Mouse (Mus musculus) adrenal gland, postnatal 10 days (tissue): ENCODE results near the gene Eno1. TPM values are rescaled to one million over a fixed set of nuclear protein-coding genes. Genes with fewer than 3 reads are reported as not detected.

Experiments
- DNase-seq: peaks from one replicate; pipeline ENCODE4 v3.0.0; 2021; ENCODE audit warnings: mixed read lengths
- total RNA-seq, 2 experiments: library from RNA; stranded (reverse); gene quantifications; 2 replicates each; pipeline ENCODE4 v1.2.3; 2021

The Eno1 gene
- total RNA-seq, 2 experiments from 2014 or later, result 442 to 474 TPM

GRCm38 (mm10) chr4:150226818-150227688, 9.5 kb upstream of the Eno1 start:
- peak; percentile 87 for DNase-seq

- no peak for DNase-seq
These were observed 7.8 kb upstream of the Eno1 start for GRCm38 (mm10) chr4:150228581-150229348.

DNA sequence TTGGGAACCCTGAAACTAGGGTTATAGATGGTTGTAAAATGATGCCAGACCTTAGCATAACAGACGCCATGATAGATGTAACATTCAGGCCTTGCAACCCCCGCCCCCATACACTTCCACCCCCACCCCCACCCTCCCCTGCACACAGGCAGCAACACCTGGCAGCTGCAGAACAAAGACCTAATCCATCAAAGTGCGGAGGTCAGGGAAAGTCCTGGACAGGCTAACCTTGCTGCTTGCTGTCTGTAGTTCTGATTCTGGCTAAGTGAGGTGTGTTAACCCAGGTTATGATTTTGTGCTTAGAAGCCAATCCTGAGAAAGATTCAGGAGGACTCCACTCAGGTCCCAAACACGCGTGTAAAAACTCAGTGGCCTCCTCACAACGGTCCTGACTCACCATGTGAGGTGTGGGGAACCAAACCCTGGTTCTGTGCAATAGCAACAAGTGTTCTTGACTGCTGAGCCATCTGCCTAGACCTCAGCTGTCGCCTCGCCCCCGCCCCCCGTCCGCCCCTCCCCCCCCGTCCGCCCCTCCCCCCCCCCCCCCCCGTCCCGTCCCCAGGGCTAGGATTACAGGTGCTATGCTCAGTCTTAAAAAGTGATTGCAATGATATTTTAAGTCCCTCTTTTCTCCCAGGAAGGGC, 6.7 kb upstream of the Eno1 start:
- DNase-seq, result no peak

- peak; percentile 52 for DNase-seq
These were observed 5.8 kb upstream of the Eno1 start for GRCm38 (mm10) chr4:150230460-150231407.

- no peak for DNase-seq
These were observed 4.7 kb upstream of the Eno1 start for GRCm38 (mm10) chr4:150231871-150232270.

DNA sequence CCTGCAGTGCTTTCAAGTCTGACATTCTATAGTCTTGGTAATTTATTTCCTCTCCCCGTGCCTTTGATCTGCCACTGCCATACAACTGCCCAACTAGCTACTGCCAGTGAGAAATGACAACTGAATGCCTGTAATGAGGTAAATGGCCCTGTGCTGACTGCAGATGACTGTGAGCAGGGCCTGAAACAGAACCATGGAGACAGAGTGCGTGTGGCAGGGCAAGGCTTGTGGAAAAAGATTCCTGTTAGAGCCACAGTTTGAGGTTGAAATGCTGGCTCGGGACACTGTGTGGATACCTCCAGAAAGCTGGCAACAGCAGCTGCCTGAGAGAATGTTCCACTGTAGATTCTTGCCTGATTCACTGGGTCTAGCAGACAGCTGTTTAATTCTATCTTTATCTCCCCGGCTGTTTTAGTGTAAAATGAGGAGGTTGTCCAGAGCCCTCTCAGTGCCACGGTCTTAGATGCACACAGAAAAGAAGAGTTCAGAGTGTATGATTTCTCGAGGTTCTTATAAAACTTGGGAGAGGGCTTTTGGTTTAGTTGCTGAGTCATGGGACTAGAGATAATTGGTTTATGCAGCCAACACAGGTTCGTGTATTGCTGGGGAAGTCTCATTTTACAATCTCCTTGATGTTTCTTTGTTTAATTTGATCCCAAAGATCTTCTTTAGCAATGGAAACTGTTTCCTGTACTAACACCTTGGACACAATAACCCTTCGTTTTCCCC, 1.8 kb upstream of the Eno1 start:
- no peak for DNase-seq

- DNase-seq, result no peak
These were observed 936 bp upstream of the Eno1 start for GRCm38 (mm10) chr4:150235585-150235984.

DNA sequence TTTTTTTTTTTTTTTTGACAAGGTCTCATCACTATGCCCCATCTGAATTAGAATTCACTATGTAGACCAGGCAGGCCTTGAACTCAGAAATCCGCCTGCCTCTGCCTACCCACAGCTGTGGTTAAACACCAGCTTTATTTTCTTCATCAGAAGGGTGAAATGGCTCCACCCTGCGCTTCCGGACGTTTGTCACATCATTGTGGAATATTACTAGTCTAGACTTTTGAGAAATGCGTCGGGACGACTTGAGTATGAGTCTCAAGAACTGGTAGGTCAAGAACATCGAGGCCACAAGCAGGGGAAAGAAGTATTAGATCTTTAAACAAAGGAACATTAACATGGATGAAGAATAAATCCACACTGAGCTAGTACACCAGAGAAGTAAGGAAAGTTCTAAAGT, 490 bp upstream of the Eno1 start:
- DNase-seq, result no peak

GRCm38 (mm10) chr4:150237636-150238361, 1.3 kb downstream of the Eno1 start:
- DNase-seq, result peak; percentile 54

DNA sequence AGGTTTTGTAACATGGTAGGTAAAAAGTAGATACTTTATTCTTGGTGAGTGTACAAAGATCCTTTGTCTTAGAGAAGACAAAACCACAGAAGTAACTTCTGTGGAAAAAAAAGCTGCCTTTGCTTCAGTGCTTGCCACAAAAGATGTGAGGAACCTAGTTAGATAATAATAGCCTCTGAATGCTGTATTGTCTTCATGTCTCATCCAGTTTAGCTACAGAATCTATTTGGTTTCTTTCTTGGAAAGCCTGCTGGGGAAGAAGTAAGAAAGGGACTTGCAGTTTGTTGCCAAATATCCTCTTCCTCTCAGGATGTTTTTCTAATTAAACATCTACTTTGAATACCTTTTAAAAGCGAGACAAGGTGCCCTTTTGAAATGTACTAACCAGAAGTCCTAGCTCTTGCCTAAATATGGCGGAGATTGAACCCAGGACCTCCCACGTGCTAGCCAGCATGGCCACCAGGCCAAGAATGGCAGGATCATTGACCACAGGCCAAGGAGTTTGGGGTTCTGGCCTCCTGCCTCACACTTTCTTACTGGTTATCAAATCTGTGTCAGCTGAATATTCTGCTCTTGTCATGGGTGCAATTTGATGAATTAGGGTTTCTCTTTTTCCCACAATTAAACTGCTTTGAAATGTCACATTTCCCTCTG, 2.0 kb downstream of the Eno1 start:
- DNase-seq, result peak; percentile 43

DNA sequence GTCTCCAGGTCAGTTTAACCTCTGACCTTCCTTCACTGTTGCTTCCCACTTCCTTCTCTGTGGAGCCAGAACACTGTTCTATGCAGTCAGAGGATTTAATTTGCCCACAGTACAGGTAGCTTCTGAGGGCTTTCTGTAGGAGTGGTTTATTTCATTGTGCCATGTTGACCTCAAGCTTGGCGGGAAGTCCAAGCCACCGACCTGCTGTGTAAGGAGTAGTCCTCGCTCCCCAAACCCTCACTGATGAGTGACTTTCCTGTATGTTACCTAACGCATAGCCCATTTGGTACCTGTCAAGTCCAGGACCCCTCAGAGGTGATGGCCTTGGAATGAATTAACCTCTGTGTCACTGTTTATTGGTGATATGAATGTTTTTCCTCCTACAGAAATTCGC, 2.6 kb downstream of the Eno1 start:
- no peak for DNase-seq

- DNase-seq, result no peak
These were observed 3.0 kb downstream of the Eno1 start for GRCm38 (mm10) chr4:150239503-150239902.

- DNase-seq, result peak; percentile 76
These were observed 3.4 kb downstream of the Eno1 start for GRCm38 (mm10) chr4:150239951-150240368.

- DNase-seq, result no peak
These were observed 3.9 kb downstream of the Eno1 start for GRCm38 (mm10) chr4:150240381-150240886.

DNA sequence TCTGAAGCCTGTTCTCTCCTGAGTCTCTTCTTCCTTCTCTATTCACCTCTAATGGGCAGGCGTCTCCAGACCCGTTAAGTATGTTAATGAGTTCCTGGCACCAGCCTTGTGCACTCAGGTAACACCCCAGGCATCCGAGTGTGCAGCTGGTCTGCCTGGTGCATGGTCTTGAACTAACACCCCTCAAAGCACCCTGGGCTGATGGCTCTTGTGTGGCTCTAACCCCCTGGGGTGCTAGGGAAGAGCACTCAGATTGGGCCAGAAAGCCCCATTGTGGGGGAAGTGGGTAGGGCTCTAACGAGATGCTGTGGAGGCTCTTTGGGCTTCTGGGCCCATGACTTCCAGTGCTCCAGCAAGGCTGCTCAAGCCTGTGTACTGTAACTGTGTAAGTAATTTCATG, 5.2 kb downstream of the Eno1 start:
- DNase-seq, result no peak

DNA sequence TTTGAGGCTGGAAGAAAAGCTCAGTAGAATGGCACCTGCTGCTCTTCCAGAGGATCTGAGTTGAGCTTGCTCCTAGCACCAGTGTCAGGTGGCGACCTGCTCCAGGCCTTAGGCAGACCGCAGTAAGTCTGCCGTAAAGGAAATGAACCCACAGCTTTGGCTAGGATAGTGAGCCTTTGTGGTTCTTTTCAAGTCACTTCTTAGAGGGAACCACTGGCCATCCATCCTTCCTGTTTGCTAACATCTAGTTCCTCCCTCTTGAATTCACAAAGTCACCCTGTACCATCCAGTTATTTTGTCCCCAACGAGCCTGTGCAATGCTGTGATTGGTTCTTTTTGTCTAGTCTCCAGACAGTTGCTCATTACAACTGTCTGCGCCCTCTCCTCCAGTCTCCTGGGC, 6.2 kb downstream of the Eno1 start:
- DNase-seq, result no peak

DNA sequence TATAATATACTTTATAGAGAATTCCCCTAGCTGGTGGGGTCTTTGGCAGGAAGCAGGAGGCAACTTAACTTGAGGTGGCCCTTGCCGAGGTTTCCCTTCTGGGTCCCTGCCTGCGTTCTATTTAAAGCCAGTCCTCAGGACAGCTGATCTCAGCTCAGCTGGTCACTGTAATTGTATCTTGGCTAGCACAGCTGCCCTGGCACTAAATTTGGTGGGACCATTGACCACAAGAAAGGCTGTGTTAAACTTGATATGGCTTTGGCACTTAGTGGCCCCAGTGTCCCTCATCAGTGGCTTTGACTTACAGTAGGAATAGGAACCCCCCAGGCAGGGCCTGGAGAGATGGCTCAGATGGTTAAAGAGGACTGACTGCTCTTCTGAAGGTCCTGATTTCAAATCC, 9.4 kb downstream of the Eno1 start:
- DNase-seq, result no peak

DNA sequence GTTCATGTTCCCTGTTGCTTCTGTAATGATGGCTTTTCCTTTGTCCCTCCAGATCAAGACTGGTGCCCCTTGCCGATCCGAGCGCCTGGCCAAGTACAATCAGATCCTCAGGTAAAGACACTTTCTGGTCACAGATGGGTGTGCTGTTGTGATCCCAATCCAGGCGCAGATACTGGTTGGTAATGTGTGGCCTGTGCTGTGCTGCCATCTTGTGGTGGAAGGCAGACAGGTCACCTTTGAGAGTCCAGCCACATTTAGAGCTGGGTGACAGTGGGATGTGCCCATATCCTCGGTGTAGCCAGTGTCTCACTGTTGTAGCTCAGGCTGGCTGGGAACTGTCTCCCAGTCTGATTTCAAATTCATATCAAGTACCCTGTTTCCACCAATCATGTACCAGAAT, 11.5 kb downstream of the Eno1 start:
- peak; percentile 79 for DNase-seq

GRCm38 (mm10) chr4:150248917-150249316, 12.4 kb downstream of the Eno1 start:
- no peak for DNase-seq
